ENCODE assay signal across 8 mouse cellular contexts in genomic region chr16:31319723-31320122, GRCm38 (mm10). TPM values are rescaled to one million over a fixed set of nuclear protein-coding genes. Genes with fewer than 3 reads are reported as not detected.
DNase-seq lines count a peak whose midpoint lies in the region; ATAC-seq and TF ChIP-seq lines count a peak whose summit lies in the region.
"Not testable (repeated sequence)": the region's sequence is repeated elsewhere in the genome, so short reads cannot be mapped to it uniquely, and the experiment has no call there.
"Had no signal": no experiment of that assay in that cellular context is flagged by ENCODE, and none has a peak within 500 bp of the region (broad histone marks: within the 10 kb centered on the region; RNA-seq: fewer than 3 reads in every experiment).

No protein-coding gene starts in this region.

- not testable (repeated sequence) for H3K4me2 ChIP-seq in heart, postnatal 0 days (ENCODE audit: low read depth, low read length); lung, embryonic 14.5 days; stomach, embryonic 15.5 days

- not testable (repeated sequence) for H3K27ac ChIP-seq in MEL (ENCODE audit: control insufficient read depth, low read depth, low read length); layer of hippocampus, adult 2 months; lung, embryonic 14.5 days (ENCODE audit: low read depth)
- H3K27ac ChIP-seq in heart, adult 2 months: peak overlapping the region; percentile 63
- H3K27ac ChIP-seq in heart, postnatal 0 days (ENCODE audit: low read depth): peak overlapping the region; percentile 32
- peak overlapping the region; percentile 13; the same call in 1 of the 2 replicates for H3K27ac ChIP-seq in stomach, embryonic 15.5 days

- WGBS in heart, adult 2 months: 68% methylated on average over 3 of the region's 3 CpGs
- 69% methylated on average over 3 of the region's 3 CpGs for WGBS in heart, postnatal 0 days
- WGBS in lung, embryonic 14.5 days: 60% methylated on average over 3 of the region's 3 CpGs
- 68% methylated on average over 3 of the region's 3 CpGs for WGBS in stomach, embryonic 15.5 days

- TF ChIP-seq EP300 in MEL (IDR thresholded peaks at IDR 0.05; ENCODE audit: low read depth in 1 of 2, low read length in 2 of 2); heart, adult 2 months (IDR thresholded peaks at IDR 0.05; ENCODE audit: insufficient read depth, low read depth, low read length); heart, postnatal 0 days (IDR thresholded peaks at IDR 0.05; ENCODE audit: low read depth): not testable (repeated sequence)

- H3K4me1 ChIP-seq in MEL (ENCODE audit: control insufficient read depth in 1 of 2, insufficient read depth in 2 of 2, low read length in 2 of 2); heart, postnatal 0 days (ENCODE audit: control insufficient read depth, insufficient read depth); lung, embryonic 14.5 days (ENCODE audit: insufficient read depth); stomach, embryonic 15.5 days: not testable (repeated sequence)
- peaks cover 10% of the 10 kb centered on the region for H3K4me1 ChIP-seq in heart, adult 2 months (ENCODE audit: control insufficient read depth, insufficient read depth, low read length)

- H3K27me3 ChIP-seq in MEL (ENCODE audit: control insufficient read depth in 1 of 2, insufficient read depth in 2 of 2, low read length in 2 of 2); heart, adult 2 months (ENCODE audit: control insufficient read depth, insufficient read depth, low read length); heart, postnatal 0 days (ENCODE audit: control insufficient read depth, insufficient read depth, low read length); lung, embryonic 14.5 days (ENCODE audit: insufficient read depth, low read length); stomach, embryonic 15.5 days (replicated peaks): not testable (repeated sequence)

- not testable (repeated sequence) for H3K9ac ChIP-seq in MEL (ENCODE audit: control insufficient read depth, low read depth, low read length, poor library complexity, severe bottlenecking); heart, adult 2 months (ENCODE audit: low read depth, low read length); heart, postnatal 0 days (replicated peaks; ENCODE audit: low read depth, low read length); lung, embryonic 14.5 days; stomach, embryonic 15.5 days

- not testable (repeated sequence) for H3K36me3 ChIP-seq in MEL (ENCODE audit: control insufficient read depth in 1 of 2, insufficient read depth in 2 of 2, low read length in 2 of 2); heart, adult 2 months (ENCODE audit: control insufficient read depth, insufficient read depth, low read length); heart, postnatal 0 days (replicated peaks; ENCODE audit: control insufficient read depth, insufficient read depth, low read length); lung, embryonic 14.5 days (ENCODE audit: insufficient read depth); stomach, embryonic 15.5 days

- H3K9me3 ChIP-seq in MEL (replicated peaks; ENCODE audit: insufficient read depth, low read length); heart, postnatal 0 days (replicated peaks; ENCODE audit: control insufficient read depth, low read length); lung, embryonic 14.5 days (ENCODE audit: low read depth, low read length); stomach, embryonic 15.5 days: not testable (repeated sequence)

- intact Hi-C loops in heart, adult 2 months (cut with DNase I): loop anchor here (5.0 kb wide), 1 partner anchor 33 kb away; no protein-coding TSS in a partner anchor

- DNase-seq in MEL (ENCODE audit: low read depth, low spot score); heart, adult 2 months; heart, postnatal 0 days (ENCODE audit: low spot score); layer of hippocampus, adult 2 months (ENCODE audit: low spot score in 2 of 2); lung, embryonic 14.5 days: not testable (repeated sequence)

- not testable (repeated sequence) for H3K4me3 ChIP-seq in MEL (ENCODE audit: control insufficient read depth in 1 of 2, insufficient read depth in 1 of 2, low read depth in 2 of 2, low read length in 2 of 2); heart, adult 2 months; heart, postnatal 0 days (ENCODE audit: low read depth, low read length); layer of hippocampus, adult 2 months; lung, embryonic 14.5 days (ENCODE audit: low read depth, low read length); stomach, embryonic 15.5 days (replicated peaks)

- peak in 2 of 3 experiments; percentile 5 to 14; a peak in 2 of 6 replicates for TF ChIP-seq CTCF in MEL (IDR thresholded peaks at IDR 0.05 in 2 of 3, conservative IDR thresholded peaks at IDR 0.05 in 1 of 3; ENCODE audit: control insufficient read depth in 1 of 3, insufficient read depth in 1 of 3, low read depth in 2 of 3, low read length in 3 of 3, poor library complexity in 1 of 3, severe bottlenecking in 1 of 3)
- peak; percentile 61 for TF ChIP-seq CTCF in heart, adult 2 months (IDR thresholded peaks at IDR 0.05)
- TF ChIP-seq CTCF in heart, postnatal 0 days (IDR thresholded peaks at IDR 0.05; ENCODE audit: low read depth): not testable (repeated sequence)
- TF ChIP-seq CTCF in layer of hippocampus, adult 2 months (conservative IDR thresholded peaks at IDR 0.05): peak; percentile 63
- 0 out of 2 replicates have a peak, but pooled peaks have one; percentile 7 for TF ChIP-seq CTCF in lung, embryonic 14.5 days (IDR thresholded peaks at IDR 0.05; ENCODE audit: low read depth)

- TF ChIP-seq RAD21 in MEL (IDR thresholded peaks at IDR 0.05; ENCODE audit: low read depth, low read length): peak; percentile 16

- not testable (repeated sequence) for TF ChIP-seq POLR2A in MEL (IDR thresholded peaks at IDR 0.05; ENCODE audit: control insufficient read depth in 1 of 2, insufficient read depth in 1 of 2, low read depth in 1 of 2, low read length in 2 of 2, poor library complexity in 1 of 2); heart, adult 2 months (IDR thresholded peaks at IDR 0.05; ENCODE audit: insufficient read depth, low read depth, low read length)

- ATAC-seq in heart, postnatal 0 days (ENCODE audit: insufficient read depth, low read depth); lung, embryonic 14.5 days (ENCODE audit: insufficient read depth); stomach, embryonic 15.5 days (ENCODE audit: insufficient read depth, low FRiP score, low read depth): not testable (repeated sequence)

- H3K79me2 ChIP-seq in MEL (ENCODE audit: control insufficient read depth, insufficient read depth, low read length, poor library complexity); heart, adult 2 months (replicated peaks; ENCODE audit: control insufficient read depth, insufficient read depth, low read length): not testable (repeated sequence)

TF ChIP-seq in MEL, 35 proteins besides CTCF, POLR2A, EP300 and RAD21:
- TF ChIP-seq SMC3 (IDR thresholded peaks at IDR 0.05; ENCODE audit: low read depth, low read length): 0 out of 2 replicates have a peak, but pooled peaks have one; percentile 27

RNA-seq across cellular contexts. Expression of gene Apod, which starts 5.1 kb away (rescaled TPM):
- total RNA-seq in MEL (2012; rRNA removed): not detected in 2 replicates
- polyA plus RNA-seq in MEL (2012; ENCODE audit: insufficient read depth in 1 of 2, insufficient read length in 2 of 2, low read depth in 1 of 2, low replicate concordance in 2 of 2, missing spikeins in 1 of 2): not detected
- total RNA-seq in heart, adult 2 months (2021): 1 to 10 TPM; 5.3 to 7.5 TPM
- polyA plus RNA-seq in heart, adult 2 months (2012; rRNA removed): 4.4 and 4.7 TPM in 2 replicates
- not detected in 2 replicates for total RNA-seq in heart, postnatal 0 days (2014; rRNA removed; ENCODE audit: low replicate concordance)
- polyA plus RNA-seq in heart, postnatal 0 days (2015; fragmentation: Nextera tagmentation; extraction: Ambion mirVana): 0.51 and 0.75 TPM in 2 replicates
- 100 to 1,000 TPM; 107 to 123 TPM for total RNA-seq in layer of hippocampus, adult 2 months (2021)
- polyA plus RNA-seq in lung, embryonic 14.5 days (2014; fragmentation: Nextera tagmentation; extraction: Ambion mirVana): not detected in 2 replicates
- polyA plus RNA-seq in stomach, embryonic 15.5 days (2015; fragmentation: Nextera tagmentation; extraction: Ambion mirVana): 0.50 and 0.66 TPM in 2 replicates
- polyA plus RNA-seq: erythroblast, embryonic 14.5 days; heart, embryonic 10.5 days had no signal

RNA-seq across cellular contexts. Expression of gene Ppp1r2, which starts 44.6 kb away (rescaled TPM):
- 31.2 and 33.8 TPM in 2 replicates for total RNA-seq in MEL (2012; rRNA removed)
- 10 to 100 TPM in 1 of 2 experiments, not detected in 1; 36.2 TPM for polyA plus RNA-seq in MEL (2012; ENCODE audit: insufficient read depth in 1 of 2, insufficient read length in 2 of 2, low read depth in 1 of 2, low replicate concordance in 2 of 2, missing spikeins in 1 of 2)
- 10 to 100 TPM; 77.3 to 88.3 TPM for total RNA-seq in heart, adult 2 months (2021)
- 33.1 and 40.6 TPM in 2 replicates for polyA plus RNA-seq in heart, adult 2 months (2012; rRNA removed)
- total RNA-seq in heart, postnatal 0 days (2014; rRNA removed; ENCODE audit: low replicate concordance): 83.5 and 87.1 TPM in 2 replicates
- 114 and 125 TPM in 2 replicates for polyA plus RNA-seq in heart, postnatal 0 days (2015; fragmentation: Nextera tagmentation; extraction: Ambion mirVana)
- 10 to 100 TPM; 93.3 to 98.1 TPM for total RNA-seq in layer of hippocampus, adult 2 months (2021)
- polyA plus RNA-seq in lung, embryonic 14.5 days (2014; fragmentation: Nextera tagmentation; extraction: Ambion mirVana): 102 and 104 TPM in 2 replicates
- 85.9 and 90.5 TPM in 2 replicates for polyA plus RNA-seq in stomach, embryonic 15.5 days (2015; fragmentation: Nextera tagmentation; extraction: Ambion mirVana)
